Mouse (Mus musculus): ENCODE results near the gene Mbd6.

The Mbd6 gene
- long read RNA-seq, experiment 1 = 0 reads
- long read RNA-seq, experiment 2, partial matches to known transcripts = 1 of 5 reads
- long read RNA-seq, experiment 2, other reads (novel, unspliced or antisense) = 4 of 5 reads

DNA sequence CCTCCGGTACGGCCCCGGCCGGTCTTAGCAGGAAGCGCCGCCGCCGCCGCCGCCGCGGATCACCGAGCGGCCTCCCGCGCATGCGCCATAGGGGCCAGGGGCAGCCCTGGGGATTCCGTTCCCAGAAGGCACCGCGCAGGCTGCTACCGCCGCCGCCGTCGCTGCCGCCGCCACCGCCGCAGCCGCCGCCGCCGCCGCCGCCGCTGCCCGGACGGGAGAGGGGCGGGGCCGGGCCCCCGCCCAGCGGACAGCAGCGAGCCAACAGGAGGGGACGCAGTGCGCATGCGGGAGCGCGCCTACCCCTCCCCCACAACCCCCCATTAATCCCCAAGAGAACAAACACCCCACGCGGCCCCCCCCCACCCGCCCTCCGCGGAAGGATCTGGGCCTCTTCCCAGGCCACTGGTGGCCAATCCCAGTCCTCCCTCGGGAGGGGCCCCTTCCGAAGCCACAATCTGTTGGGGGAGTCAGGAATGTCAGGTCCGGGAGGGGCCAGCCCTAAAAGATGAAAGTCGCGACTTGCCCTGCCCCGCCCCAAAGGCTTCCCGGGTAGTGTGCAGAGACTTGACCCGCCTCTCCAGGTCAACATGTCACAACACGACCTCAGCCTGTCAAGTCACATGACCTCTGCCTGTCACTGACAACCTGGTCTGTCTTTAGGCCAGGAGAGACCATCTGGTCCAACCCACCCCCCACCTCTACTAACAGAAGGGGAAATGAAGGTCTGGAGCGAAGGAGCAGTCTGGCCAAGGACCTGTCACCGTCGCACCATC is at the start of gene Mbd6:
TSS of gene Mbd6 (minus strand) at position 219 of the 773 bp plus-strand sequence.
- intact Hi-C loops (cut with DNase I) = no loop called here

DNA sequence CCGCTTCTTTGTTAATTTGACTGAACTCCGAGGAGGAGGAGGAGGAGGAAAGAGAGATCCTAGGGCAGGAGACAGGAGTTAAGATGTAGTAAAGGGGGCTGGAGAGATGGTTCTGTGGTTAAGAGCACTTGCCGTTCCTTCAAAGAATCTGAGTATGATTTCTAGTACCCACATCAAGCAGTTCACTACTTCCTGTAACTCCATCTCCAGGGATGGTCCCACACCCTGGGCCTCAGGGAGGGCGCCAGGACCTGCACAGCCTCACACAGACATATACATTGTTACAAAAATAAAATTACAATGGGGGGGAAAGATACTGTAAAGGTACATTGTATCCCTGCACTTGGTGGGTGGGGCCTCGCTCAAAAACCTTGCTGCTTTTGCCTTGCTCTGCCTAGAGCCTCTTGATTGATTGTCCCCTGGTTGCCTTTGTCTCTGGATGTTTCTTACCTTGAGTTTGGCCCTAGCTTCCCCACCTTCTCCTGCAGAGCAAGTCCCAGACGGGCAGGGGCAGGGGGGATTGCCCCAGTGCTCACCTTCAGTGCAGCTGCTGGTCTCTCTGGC is 48.8 kb upstream of the Mbd6 start:
- intact Hi-C loops (cut with DNase I) = no loop called here

DNA sequence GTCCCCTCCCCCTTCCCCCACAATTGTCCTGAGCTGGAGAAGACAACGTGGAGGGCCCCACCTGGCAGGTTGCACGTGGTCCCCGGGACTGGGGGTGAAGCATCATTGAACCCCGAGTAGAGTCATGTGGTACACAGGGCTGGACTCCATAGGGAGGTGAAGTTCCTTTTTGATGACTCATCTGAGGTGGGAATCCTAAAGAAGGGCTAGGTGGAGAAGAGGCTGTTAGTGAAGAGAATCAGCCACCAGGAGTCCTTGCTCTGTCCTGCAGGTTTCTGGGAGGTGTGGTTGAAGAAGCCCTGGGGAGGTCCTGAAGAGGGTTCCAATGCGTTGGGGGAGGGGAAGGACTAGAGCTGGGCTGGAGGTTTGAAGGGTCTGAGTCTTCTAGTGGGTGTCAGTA is 48.1 kb upstream of the Mbd6 start:
- intact Hi-C loops (cut with DNase I) = no loop called here

DNA sequence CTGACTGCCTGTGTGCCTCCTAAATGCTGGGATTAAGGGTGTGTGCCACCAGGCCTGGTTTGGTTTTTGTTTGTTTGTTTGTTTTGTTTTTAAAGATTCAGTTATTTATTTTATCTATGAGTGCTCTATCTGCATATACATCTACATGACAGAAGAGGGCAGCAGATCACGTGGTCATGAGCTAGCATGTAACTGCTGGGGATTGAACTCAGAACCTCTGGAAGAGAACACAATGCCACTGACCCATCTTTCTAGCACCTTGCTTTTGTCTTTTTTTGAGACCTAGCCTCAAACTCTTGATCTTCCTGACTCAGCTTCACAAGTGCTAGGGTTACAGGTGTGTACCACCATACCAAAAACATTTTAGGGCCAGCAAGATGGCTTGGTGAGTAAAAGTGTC is 46.5 kb upstream of the Mbd6 start:
- intact Hi-C loops (cut with DNase I) = no loop called here

DNA sequence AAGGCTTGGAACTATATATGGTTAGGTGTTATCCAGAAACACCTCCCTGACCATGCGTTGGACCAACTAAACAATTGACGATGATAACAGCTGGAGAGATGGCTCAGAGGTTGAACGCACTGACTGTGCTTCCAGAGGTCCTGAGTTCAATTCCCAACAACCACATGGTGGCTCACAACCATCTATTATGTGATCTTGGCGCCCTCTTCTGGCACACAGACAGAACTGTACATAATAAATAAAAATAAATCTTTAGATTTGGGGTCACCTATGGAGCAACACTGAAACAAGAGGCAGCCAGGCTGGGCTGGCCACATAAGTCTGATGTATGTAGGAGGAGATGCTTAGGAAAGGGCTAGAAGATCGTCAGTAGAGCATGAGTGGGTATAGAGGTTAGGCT is 44.3 kb upstream of the Mbd6 start:
- intact Hi-C loops (cut with DNase I) = no loop called here

DNA sequence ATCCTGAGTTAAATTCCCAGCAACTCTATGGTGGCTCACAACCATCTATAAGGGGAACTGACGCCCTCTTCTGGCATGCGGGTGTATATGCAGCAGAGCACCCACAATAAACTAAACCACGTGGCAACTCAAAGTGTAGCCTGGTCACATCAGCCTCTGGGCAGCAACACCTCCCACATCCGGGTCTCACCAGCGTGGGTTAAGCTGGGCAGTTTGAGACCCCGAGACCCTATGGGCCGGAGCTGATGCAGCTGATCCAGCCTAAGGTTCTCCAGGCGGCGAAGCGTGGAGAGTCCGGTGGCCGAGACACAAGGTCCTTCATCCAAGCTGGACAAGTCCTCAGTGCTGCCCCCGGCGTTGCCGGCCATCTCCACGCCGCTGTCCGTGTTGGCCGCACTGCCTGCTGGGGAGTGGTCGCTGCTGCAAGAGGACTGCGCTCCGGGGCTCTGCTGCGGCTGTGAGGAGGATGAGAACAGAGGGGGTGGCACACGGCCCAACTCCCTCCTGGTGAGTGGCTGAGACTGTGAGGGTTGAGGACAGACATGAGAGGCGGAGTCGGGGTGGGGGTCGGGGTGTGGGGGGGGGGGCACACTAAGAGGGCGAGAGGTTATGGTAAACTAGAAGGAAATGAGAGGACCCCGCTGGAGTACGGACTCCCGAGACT is 43.5 kb upstream of the Mbd6 start:
- intact Hi-C loops (cut with DNase I) = no loop called here

DNA sequence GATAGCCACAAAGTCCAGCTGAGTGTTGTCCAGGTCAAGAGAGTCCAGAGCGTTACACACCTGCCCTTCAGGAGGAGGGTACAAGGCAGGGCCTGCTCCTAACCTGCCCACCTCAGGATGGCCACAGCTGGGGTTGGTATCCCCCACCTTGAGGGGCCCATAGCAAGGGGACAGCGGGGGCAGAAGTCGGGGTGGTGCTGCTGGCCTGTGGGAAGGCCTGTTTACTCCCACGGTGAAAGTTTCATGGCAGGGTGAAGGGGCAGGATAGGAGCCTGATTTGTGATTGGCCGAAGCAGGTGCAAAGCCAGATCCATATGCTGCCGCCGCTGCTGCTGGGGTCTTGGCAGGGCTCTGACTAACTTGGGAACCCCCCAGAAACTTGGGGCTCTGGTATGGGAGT is 41.4 kb upstream of the Mbd6 start:
- intact Hi-C loops (cut with DNase I) = no loop called here

DNA sequence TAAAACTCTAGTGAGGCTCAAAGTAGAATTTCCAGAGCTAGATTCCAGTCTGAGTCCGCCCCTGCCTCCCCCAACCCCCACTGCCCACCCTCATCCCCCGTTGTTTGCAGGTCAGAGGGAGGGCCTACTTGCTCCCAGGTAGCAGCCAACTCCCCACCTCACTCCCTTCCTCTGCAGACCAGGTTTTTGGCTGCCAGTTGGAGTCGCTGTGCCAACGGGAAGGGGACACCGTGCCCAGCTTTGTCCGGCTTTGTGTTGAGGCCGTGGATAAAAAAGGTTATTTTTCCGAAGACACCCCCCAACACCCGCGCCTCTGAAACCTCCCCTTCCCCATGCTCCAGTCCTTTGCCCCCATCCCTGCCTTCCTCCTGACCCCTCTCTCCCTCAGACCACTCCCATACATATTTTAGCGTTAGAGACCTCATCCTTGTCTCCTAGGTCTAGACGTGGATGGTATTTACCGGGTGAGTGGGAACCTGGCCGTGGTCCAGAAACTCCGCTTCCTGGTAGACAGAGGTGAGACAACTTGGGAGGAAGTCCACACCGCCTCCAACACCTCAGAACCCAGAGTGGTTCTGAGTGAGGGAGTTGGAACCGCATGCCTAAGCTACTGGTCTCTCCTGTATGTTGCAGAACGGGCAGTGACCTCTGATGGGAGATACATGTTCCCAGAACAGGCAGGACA is 38.8 kb upstream of the Mbd6 start:
- intact Hi-C loops (cut with DNase I) = loop anchor here (5.0 kb wide), 1 partner anchor 150 kb away; no protein-coding TSS in a partner anchor

DNA sequence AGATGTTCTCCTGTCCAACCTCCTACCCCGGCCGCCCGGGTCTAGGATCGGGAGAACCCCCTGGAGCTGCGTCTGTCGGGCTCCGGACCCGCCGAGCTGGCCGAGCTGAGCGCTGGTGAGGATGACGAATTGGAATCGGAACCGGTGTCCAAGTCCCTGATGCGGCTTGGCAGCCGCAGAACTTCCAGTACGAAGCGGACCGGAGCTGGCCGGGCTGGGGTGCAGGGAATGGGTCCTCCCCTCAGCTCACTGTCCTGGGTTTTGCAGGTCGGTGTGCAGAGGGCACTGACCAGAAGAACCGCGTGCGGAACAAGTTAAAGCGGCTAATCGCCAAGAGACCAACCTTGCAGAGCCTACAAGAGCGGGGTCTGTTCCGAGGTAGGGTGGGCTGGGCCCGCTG is 38.0 kb upstream of the Mbd6 start:
- intact Hi-C loops (cut with DNase I) = loop anchor here (5.0 kb wide), 1 partner anchor 150 kb away; no protein-coding TSS in a partner anchor

DNA sequence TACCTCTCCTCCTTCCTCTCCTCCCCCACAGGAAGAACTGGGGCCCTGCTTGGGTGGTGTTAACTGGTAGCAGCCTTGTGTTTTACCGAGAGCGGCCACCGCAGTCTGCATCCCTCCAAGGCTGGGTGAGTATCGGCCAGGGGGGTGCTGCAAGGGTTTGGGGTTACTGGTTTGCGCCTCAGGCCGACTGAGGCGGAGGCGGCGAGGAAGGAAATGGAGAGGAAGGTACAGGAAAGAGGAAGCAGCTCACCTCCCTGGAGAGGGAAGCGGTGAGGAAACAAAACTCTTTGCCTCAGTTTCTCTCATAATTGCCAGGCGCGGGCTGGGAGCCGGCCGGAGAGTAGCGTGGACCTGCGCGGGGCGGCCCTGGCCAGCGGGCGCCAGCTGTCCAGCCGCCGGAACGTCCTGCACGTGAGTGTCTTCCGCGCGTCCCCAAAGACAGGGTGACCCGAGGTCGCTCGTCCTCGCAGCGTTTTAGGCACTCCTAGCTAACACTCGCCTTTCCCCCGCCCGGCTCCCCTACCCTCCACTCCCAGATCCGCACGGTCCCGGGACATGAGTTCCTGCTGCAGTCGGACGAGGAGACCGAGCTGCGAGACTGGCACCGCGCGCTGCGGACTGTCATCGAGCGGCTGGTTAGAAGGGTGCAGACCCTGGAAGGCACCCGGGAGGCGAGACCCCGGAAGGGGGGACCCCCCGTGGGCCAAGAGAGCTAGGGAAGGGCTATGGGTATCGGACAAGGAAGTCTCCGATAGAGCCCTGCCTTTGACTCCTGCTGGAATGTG is 37.4 kb upstream of the Mbd6 start:
- intact Hi-C loops (cut with DNase I) = loop anchor here (5.0 kb wide), 1 partner anchor 149 kb away; no protein-coding TSS in a partner anchor

DNA sequence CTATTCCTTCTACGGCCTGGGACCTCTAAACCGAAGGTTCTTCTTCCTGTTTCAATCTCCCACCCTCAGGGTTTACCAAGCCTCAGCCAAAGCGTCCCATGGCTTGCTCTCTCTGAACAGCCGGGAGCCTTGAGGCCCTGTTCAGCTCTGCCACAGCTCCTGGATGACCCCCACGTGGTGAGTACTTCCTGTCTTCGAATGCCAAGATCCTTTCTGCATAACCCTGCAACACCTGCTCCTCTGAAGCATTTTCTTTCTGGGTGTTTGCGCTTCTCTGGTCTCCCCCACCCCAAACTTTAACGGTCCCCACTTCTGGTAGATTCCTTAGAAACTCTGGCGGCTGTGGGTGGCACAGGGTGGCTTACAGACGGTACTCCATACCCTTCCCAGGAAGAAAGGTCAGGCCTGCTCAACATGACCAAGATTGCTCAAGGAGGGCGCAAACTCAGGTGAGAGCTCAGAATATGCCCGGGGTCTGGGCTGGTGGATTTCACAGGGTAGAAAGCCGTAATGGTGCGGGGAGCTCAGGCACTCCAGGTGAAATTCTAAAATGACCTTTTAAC is 36.7 kb upstream of the Mbd6 start:
- intact Hi-C loops (cut with DNase I) = loop anchor here (5.0 kb wide), 1 partner anchor 148 kb away; no protein-coding TSS in a partner anchor

DNA sequence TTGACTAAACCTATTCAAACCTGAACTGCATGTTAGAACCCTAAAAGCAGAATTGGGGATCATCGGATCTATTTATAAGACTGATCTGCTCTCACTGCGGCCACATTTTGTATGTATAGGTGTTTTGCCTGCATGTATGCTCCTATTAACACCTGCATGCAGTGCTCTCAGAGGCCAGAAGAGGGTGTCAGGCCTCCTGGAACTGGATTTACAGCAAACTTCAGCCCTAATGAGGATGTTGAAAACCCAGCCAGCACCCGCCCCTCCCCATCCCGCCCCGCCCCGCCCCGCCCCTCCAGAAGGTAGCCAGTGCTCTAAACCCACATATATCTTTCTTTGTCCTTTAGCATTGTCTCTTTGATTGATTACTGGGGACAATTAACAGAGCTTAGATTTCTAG is 35.7 kb upstream of the Mbd6 start:
- intact Hi-C loops (cut with DNase I) = no loop called here

DNA sequence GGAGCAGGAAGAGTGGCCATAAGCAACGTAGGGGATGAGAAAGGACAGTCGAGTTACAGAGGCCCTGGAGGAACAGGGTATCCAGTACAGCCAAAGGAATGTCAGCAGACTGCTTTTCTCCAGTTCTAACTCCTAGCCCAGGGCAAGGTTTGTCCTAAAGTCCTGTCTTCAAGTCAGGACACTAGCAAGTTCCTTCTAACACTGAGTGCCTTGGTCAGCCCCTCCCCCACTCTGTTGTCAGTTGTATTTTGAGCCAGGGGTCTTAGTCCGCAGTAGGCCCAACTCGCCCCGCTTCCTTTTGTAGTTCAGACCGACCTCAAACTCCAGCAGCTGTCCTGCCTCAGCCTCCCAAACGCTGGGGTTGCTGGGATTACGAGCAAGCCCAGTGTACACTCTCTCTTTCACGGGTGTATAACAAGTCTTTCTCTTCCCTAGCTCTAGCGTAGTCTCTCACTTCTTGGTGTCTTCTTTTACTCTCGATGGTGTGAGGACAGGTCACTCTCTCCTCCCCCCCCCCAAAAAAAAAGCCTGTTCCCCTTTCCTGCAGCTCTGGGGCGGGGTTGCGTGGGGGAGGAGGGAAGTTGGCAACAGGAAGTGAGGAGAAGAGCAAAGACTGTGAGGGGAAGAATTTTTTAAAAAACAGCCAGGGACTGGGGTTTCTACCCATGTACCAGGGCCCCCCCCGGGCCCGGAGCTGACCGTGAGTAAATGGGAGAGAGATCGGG is 34.5 kb upstream of the Mbd6 start:
- intact Hi-C loops (cut with DNase I) = no loop called here

DNA sequence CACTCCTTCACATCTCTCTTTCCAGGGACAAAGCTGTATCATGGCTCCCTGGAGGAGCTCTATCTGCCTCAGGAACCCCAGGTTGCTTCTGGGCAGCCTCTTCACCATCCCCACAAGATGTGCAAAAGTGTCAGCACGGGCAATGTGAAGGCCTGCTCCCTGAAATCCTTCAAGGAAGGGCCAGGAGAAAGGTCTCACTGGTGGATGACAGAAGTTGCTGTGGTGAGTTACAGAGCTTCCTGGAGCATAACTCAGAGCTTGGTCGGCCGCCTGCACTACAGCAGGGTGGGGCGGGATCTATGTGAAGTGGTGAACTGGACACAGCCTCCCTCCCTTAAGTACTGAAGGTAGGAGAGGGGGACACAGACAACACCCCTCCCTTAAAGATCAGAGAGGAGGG is 33.9 kb upstream of the Mbd6 start:
- intact Hi-C loops (cut with DNase I) = no loop called here

DNA sequence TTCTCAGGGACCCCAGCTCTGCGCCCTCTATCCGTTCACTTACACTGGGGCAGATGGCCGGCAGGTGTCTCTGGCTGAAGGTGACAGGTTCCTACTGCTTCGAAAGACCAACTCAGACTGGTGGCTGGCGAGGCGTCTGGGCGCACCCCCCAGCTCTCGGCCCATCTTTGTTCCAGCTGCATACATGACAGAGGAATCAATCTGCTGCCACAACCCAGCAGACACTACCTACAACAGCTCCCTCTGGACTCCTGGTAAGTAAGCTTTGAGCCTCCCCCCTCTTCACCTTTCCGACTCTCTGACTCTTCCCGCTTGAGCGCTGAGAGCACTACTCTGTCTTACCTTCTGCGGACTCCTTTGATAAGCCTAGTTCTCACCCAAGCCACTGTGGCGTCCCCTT is 33.4 kb upstream of the Mbd6 start:
- intact Hi-C loops (cut with DNase I) = no loop called here

DNA sequence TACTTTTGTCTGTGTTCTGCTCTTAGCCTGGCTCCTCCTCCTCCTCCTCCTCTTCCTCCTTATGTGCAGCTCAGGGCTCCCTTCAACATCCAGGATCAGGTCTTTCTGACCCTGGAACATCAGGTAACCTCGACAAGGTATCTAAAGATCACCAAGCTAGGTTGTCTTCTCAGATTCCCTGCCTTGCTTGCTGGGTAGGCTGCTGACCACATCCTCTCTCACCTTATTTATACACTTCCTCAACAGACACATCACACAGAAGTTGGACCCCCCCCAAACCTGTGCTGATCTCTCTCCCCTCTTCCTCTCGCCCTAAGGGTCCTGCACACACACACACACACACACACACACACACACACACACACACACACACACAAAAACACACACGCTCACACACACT is 32.8 kb upstream of the Mbd6 start, which contains the start of gene Arhgap9:
TSS of gene Arhgap9 (plus strand) at position 344 of the 400 bp plus-strand sequence.
- intact Hi-C loops (cut with DNase I) = no loop called here

DNA sequence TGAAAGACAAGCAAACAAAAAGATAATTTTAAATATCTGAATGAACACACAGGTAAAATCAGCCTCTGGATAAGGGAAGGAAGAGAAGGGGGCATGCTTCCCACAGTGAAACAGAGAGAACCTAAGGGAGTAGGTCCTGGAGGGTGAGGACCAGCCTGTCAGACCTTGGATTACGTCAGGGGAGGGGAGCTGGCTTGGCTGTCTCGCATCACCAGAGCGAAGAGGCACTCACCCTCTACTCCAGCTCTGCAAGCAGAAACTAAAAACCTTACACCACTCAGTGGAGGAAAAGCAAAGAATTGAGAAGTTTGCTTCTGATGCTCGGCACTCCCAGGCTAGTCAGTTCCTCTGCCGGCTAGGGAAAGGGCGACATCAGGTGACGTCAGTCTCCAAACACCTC is 31.2 kb upstream of the Mbd6 start:
- intact Hi-C loops (cut with DNase I) = no loop called here

DNA sequence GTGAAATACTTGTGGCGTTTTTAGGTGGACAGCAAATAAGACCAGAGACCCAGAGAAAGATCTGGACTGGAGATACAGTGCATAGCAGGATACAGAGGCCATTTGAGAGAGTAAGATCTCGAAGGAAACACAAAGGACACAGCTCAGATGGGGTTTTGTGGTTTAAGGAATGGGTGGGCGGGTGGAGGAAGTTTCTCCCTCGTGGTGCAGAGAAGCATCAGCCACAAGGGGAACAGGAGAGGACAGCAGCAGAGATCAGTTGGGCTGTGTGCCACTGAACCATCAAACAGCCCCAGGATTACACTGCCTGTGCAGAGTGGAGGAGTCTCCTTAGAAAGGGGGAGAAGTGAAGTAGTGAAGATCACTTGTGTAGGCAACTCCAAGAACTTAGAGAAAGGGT is 29.2 kb upstream of the Mbd6 start:
- intact Hi-C loops (cut with DNase I) = no loop called here

DNA sequence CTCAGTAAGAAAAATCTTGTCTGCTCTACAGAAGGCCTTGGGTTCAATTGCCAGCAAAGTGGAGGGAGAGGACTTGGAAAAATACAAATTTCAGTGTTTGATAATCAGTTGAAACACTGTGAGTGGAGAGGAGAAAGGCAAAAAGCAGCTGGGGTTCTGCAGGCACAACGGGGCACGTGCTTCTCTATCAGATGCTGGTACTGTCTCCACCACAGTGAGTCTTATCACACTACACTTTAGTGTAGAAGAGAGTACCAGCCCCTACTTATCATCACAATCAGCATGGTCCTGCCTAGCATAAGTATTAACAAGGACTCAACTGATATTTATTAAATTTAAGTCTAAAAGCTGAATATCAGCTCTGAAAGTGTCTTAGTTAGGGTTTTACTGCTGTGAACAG is 28.5 kb upstream of the Mbd6 start:
- intact Hi-C loops (cut with DNase I) = no loop called here

DNA sequence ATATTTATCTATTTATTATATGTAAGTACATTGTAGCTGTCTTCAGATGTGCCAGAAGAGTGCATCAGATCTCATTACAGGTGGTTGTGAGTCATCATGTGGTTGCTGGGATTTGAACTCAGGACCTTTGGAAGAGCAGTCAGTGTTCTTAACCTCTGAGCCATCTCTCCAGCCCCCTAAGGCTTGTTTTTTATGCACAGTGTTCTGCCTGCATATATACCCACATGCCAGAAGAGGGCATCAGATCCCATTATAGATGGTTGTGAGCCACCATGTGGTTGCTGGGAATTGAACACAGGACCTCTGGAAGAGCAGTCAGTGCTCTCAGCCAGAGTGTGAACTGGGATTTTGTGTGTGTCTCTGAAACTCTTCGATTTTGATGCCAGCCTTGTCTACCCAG is 26.1 kb upstream of the Mbd6 start:
- intact Hi-C loops (cut with DNase I) = loop anchor here (5.0 kb wide), 1 partner anchor 48 kb away; the partner anchor contains the start of gene Dctn2
